ENCODE assay signal across 19 mouse cellular contexts in genomic region chr4:25955696-25956348, GRCm38 (mm10).
A peak's percentile ranks its signal among the peaks of the same experiment; 100 is the strongest.
DNase-seq lines count a peak whose midpoint lies in the region.
"Had no signal": no experiment of that assay in that cellular context is flagged by ENCODE, and none has a peak within 500 bp of the region (broad histone marks: within the 10 kb centered on the region; RNA-seq: fewer than 3 reads in every experiment).

No protein-coding gene starts in this region.

- DNase-seq in left cerebral cortex, adult 11 months (ENCODE audit: low spot score): peak; percentile 4
- DNase-seq in left cerebral cortex, postnatal 4 days: no peak
- peak; percentile 10 for DNase-seq in frontal cortex, postnatal 10 days (ENCODE audit: low spot score in 2 of 2)
- DNase-seq in left cerebral cortex, postnatal 36 days (ENCODE audit: low spot score in 2 of 2): peak; percentile 11 to 17
- DNase-seq in T-cell, adult 2 months (ENCODE audit: low spot score): no peak
- DNase-seq in heart, embryonic 10.5 days (ENCODE audit: low spot score): no peak
- DNase-seq in cerebellum, postnatal 36 days: no peak
- DNase-seq: cerebellum, adult 11 months; cerebellum, postnatal 25 days; gastrocnemius, postnatal 36 days; heart, postnatal 14 days; kidney, adult 18-20 months; kidney, postnatal 25 days; layer of hippocampus, postnatal 36 days; lung, postnatal 14 days had no signal

- H3K27me3 ChIP-seq in heart, embryonic 10.5 days (ENCODE audit: insufficient read depth, poor library complexity, severe bottlenecking): no peaks in the 10 kb centered on the region
- H3K27me3 ChIP-seq: forebrain, embryonic 15.5 days; liver, embryonic 15.5 days; neural tube, embryonic 13.5 days had no signal

- H3K9me3 ChIP-seq in heart, embryonic 10.5 days: no peaks in the 10 kb centered on the region
- H3K9me3 ChIP-seq: embryonic facial prominence, embryonic 10.5 days; forebrain, embryonic 15.5 days; liver, embryonic 15.5 days; neural tube, embryonic 13.5 days had no signal

- WGBS in heart, embryonic 10.5 days: 88% methylated on average over 2 of the region's 2 CpGs

- H3K4me3 ChIP-seq in heart, embryonic 10.5 days: no peak overlapping the region
- H3K4me3 ChIP-seq: embryonic facial prominence, embryonic 10.5 days; forebrain, embryonic 15.5 days; liver, embryonic 15.5 days; neural tube, embryonic 13.5 days had no signal

- H3K36me3 ChIP-seq in heart, embryonic 10.5 days: no peaks in the 10 kb centered on the region
- H3K36me3 ChIP-seq: embryonic facial prominence, embryonic 10.5 days; forebrain, embryonic 15.5 days; liver, embryonic 15.5 days; neural tube, embryonic 13.5 days had no signal

- intact Hi-C loops in left cerebral cortex, postnatal 4 days (cut with DNase I): no loop called here
- intact Hi-C loops in left cerebral cortex, postnatal 36 days (cut with DNase I): no loop called here

- no peak overlapping the region for H3K27ac ChIP-seq in heart, embryonic 10.5 days
- H3K27ac ChIP-seq: embryonic facial prominence, embryonic 10.5 days; forebrain, embryonic 15.5 days; liver, embryonic 15.5 days; neural tube, embryonic 13.5 days had no signal

- H3K4me1 ChIP-seq in heart, embryonic 10.5 days: no peaks in the 10 kb centered on the region
- H3K4me1 ChIP-seq: embryonic facial prominence, embryonic 10.5 days; forebrain, embryonic 15.5 days; liver, embryonic 15.5 days; neural tube, embryonic 13.5 days had no signal

Comparison
In these comparisons a context has a peak if more than half of its experiments do, and no peak if none do; other contexts are left out.
1. DNase-seq: peak in left cerebral cortex, adult 11 months (single experiment), frontal cortex, postnatal 10 days (2 of 2) and left cerebral cortex, postnatal 36 days (2 of 2); none in left cerebral cortex, postnatal 4 days (single experiment), T-cell, adult 2 months (single experiment), heart, embryonic 10.5 days (single experiment) and cerebellum, postnatal 36 days (0 of 2).